Mouse (Mus musculus) thymus, adult 2 months (tissue): ENCODE measurements around the gene Zfp462. TPM values are rescaled to one million over a fixed set of nuclear protein-coding genes. Genes with fewer than 3 reads are reported as not detected.

Experiments
- DNase-seq: peaks from one replicate; pipeline ENCODE4 v3.0.0; 2021
- H3K27ac ChIP-seq: fragments of 200-500 bp; 2 replicates; pipeline ENCODE4 v1.5.1; 2012; ENCODE audit warnings: low read length, control low read depth; ENCODE audit not compliant: control insufficient read depth, insufficient read depth
- H3K27me3 ChIP-seq: fragments of 200-500 bp; 2 replicates; pipeline ENCODE4 v1.6.1; 2012; ENCODE audit warnings: mild to moderate bottlenecking, low read length, moderate library complexity, mixed read lengths; ENCODE audit not compliant: control insufficient read depth, insufficient read depth
- H3K36me3 ChIP-seq: fragments of 200-500 bp; 2 replicates; pipeline ENCODE4 v1.6.1; 2012; ENCODE audit warnings: mild to moderate bottlenecking, low read length, moderate library complexity; ENCODE audit not compliant: control insufficient read depth, insufficient read depth
- H3K4me1 ChIP-seq: fragments of 200-500 bp; replicated peaks from 2 replicates; pipeline ENCODE4 v1.6.1; 2012; ENCODE audit warnings: low read length; ENCODE audit not compliant: control insufficient read depth, insufficient read depth
- H3K4me3 ChIP-seq: fragments of 200-500 bp; 2 replicates; pipeline ENCODE4 v1.5.1; 2012; ENCODE audit warnings: mild to moderate bottlenecking, low read length, control low read depth, moderate library complexity; ENCODE audit not compliant: control insufficient read depth, insufficient read depth
- CTCF ChIP-seq: fragments of 200-500 bp; IDR thresholded peaks from 2 replicates; pipeline ENCODE4 v1.5.1; 2012; ENCODE audit warnings: mild to moderate bottlenecking, control low read depth, low read length, moderate library complexity, borderline replicate concordance; ENCODE audit not compliant: control insufficient read depth, poor library complexity, insufficient read depth; ENCODE audit errors: extremely low read depth
- POLR2A ChIP-seq: fragments of 200-500 bp; IDR thresholded peaks from 2 replicates; pipeline ENCODE4 v1.6.1; 2012; ENCODE audit warnings: mild to moderate bottlenecking, low read length, control low read depth, moderate library complexity; ENCODE audit not compliant: control insufficient read depth, poor library complexity, insufficient read depth; ENCODE audit errors: extremely low read depth
- WGBS: fragments of 180-500 bp; shearing (Covaris S2); methylation state at CpG from one replicate; pipeline ENCODE4 v1.1.7; 2018; 5-methylcytosine and 5-hydroxymethylcytosine counted together
- polyA plus RNA-seq: library from polyadenylated mRNA; depleted of rRNA; stranded (reverse); fragments of >200 nt; gene quantifications from 2 replicates; pipeline ENCODE4 v1.2.3, GENCODE M21; 2012

The Zfp462 gene
- polyA plus RNA-seq, 1 experiment: 1.9 TPM

DNA sequence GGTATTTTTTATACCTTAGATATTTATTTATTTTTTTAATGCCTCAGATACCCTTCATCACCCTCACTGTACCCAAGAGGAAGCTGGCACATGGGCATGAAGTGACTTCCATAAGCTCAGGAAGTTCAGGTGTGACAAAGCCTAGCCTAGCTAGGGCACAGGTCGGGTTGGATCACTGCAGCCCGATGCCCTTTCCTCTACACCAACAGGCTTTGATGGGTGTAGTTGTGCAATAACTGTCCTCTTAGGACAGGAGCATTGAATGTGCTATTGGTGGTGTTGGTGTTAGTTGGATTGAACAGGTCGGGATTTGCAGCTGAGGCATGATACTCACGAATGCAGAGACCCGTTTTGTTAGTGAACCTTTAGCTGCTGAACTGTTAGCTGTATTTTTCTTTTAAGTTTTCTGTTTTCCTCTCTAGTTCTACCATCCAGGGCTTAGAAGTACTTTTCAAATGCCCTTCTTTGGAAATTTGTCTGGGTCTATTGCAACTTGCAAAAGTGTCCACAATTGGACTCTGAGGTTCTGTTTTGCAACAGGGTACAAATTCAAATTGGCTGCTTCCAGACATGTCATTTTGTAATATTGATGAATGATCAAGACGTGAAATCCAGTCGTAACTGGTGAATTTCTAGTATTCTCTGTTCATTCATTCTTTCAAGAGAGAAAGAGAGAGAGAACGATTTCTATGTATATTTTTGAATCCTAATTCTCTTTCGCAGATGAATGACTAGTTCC, 9.0 kb downstream of the Zfp462 start:
- Histone ChIP-seq H3K4me3 (no peak overlapping the region), H3K36me3 (no peaks in the 10 kb centered on the region), H3K27me3 (no peaks in the 10 kb centered on the region; the same call in 1 of the 2 replicates), H3K27ac (no peak overlapping the region), H3K4me1 (no peaks in the 10 kb centered on the region)
- WGBS: 93% methylated on average over 9 of the region's 9 CpGs
- no peak for DNase-seq
- TF ChIP-seq POLR2A: no peak
- no peak for TF ChIP-seq CTCF

- WGBS: 85% methylated on average over 3 of the region's 3 CpGs
- Histone ChIP-seq H3K36me3 (no peaks in the 10 kb centered on the region), H3K27ac (no peak overlapping the region), H3K27me3 (no peaks in the 10 kb centered on the region), H3K4me3 (no peak overlapping the region), H3K4me1 (no peaks in the 10 kb centered on the region)
- TF ChIP-seq POLR2A: no peak
- no peak for TF ChIP-seq CTCF
- DNase-seq: no peak
These were observed 9.6 kb downstream of the Zfp462 start for GRCm38 (mm10) chr4:54954455-54954854.

GRCm38 (mm10) chr4:54960776-54961175, 15.9 kb downstream of the Zfp462 start:
- no peak overlapping the region for H3K27ac ChIP-seq
- H3K4me1 ChIP-seq: no peaks in the 10 kb centered on the region
- TF ChIP-seq POLR2A (no peak), CTCF (no peak)
- no peak overlapping the region for H3K4me3 ChIP-seq
- H3K27me3 ChIP-seq: no peaks in the 10 kb centered on the region
- H3K36me3 ChIP-seq: no peaks in the 10 kb centered on the region
- DNase-seq: no peak
- WGBS: 85% methylated on average over 4 of the region's 4 CpGs

- Histone ChIP-seq H3K4me3 (no peak overlapping the region), H3K36me3 (no peaks in the 10 kb centered on the region), H3K27me3 (no peaks in the 10 kb centered on the region), H3K4me1 (no peaks in the 10 kb centered on the region), H3K27ac (no peak overlapping the region)
- 84% methylated on average over 4 of the region's 4 CpGs for WGBS
- TF ChIP-seq POLR2A (no peak), CTCF (no peak)
- DNase-seq: no peak
These were observed 17.3 kb downstream of the Zfp462 start for GRCm38 (mm10) chr4:54962141-54962540.

DNA sequence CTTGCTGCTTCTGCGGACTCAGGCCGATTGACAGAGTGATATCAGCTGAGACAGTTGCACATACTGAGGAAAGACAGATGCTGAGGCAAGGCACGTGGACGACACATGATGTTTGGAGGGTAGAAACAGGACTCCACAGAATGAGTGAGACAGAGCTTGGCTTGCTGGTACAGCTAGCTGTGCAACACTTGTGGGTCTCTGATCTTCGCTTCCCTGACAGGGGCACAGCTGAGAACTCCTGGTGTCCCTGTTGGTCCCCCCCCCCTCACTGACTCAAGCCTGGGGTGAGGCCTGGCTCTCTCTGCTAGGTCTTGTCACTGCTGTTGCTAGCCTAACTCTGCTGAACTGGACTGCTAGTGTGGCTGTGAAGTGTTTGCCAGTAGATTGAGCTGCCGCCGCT, 18.7 kb downstream of the Zfp462 start:
- H3K36me3 ChIP-seq: no peaks in the 10 kb centered on the region
- no peak for DNase-seq
- no peak overlapping the region for H3K27ac ChIP-seq
- no peaks in the 10 kb centered on the region for H3K27me3 ChIP-seq
- TF ChIP-seq CTCF (no peak), POLR2A (no peak)
- H3K4me3 ChIP-seq: no peak overlapping the region
- H3K4me1 ChIP-seq: no peaks in the 10 kb centered on the region
- 95% methylated on average over 7 of the region's 7 CpGs for WGBS

DNA sequence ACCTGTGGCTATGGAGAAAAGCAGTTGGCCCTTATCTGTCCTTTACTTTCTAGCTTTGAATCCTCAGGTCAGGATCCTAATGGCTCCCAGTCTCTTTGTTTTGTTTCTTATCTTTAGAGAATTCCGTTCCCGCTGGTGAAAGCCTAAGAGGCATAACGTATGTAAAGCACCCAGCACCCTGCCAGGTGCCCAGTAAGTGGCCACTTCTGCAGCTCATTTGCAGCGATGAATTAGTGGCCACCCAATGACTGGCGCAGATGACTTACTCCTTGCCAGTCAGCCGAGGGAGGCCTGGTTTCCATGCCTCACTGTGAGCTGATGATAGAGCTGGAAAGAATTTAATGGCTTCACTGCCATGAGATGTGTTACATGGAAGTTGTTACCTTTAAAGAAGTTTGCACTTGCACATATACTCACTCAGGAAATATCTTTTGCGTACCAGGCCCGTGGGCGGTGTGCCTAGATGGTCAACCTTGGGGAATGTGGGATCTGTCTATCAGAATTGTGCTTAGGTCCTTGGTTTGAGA, 20.4 kb downstream of the Zfp462 start:
- no peaks in the 10 kb centered on the region for H3K27me3 ChIP-seq
- no peak for DNase-seq
- H3K27ac ChIP-seq: no peak overlapping the region
- no peak overlapping the region for H3K4me3 ChIP-seq
- TF ChIP-seq POLR2A (no peak), CTCF (no peak)
- no peaks in the 10 kb centered on the region for H3K4me1 ChIP-seq
- 97% methylated on average over 9 of the region's 9 CpGs for WGBS
- no peaks in the 10 kb centered on the region for H3K36me3 ChIP-seq
